Mouse (Mus musculus): ENCODE measurements at regions not wholly inside any gene's neighbourhood (a gene's known extent, or its start where the extent isn't known, plus 50 kb on each side); places are given as distances from the start of the nearest gene placed in this dataset.

- H3K4me3 ChIP-seq (ENCODE audit: insufficient read depth, poor library complexity, severe bottlenecking) = no peak overlapping the region
- no peaks in the 10 kb centered on the region for H3K79me3 ChIP-seq (ENCODE audit: low read depth)
- H3ac ChIP-seq (ENCODE audit: control insufficient read depth, insufficient read length, low read depth) = no peak overlapping the region
- no peaks in the 10 kb centered on the region for H3K79me2 ChIP-seq (ENCODE audit: control insufficient read depth, insufficient read depth)
- TF ChIP-seq MAX (IDR thresholded peaks at IDR 0.05) = no peak
- TF ChIP-seq CEBPB (IDR thresholded peaks at IDR 0.05; ENCODE audit: low read depth) = no peak
- TF ChIP-seq USF1 (IDR thresholded peaks at IDR 0.05; ENCODE audit: low read depth) = no peak
- no peak for TF ChIP-seq CTCF (IDR thresholded peaks at IDR 0.05; ENCODE audit: control insufficient read depth, insufficient read depth, insufficient read length)
- TF ChIP-seq FOSL1 (IDR thresholded peaks at IDR 0.05; ENCODE audit: insufficient read depth, low read length, poor library complexity, severe bottlenecking) = no peak
- no peak for TF ChIP-seq MYOD1 (IDR thresholded peaks at IDR 0.05; ENCODE audit: control insufficient read depth, insufficient read length, low read depth)
- TF ChIP-seq MYOG (IDR thresholded peaks at IDR 0.05; ENCODE audit: control insufficient read depth, extremely low read depth, insufficient read length) = no peak
- no peaks in the 10 kb centered on the region for H3K27me3 ChIP-seq (ENCODE audit: control insufficient read depth, insufficient read depth, insufficient read length)
- no peaks in the 10 kb centered on the region for H3K36me3 ChIP-seq (ENCODE audit: control insufficient read depth, insufficient read depth)
Measured at GRCm38 (mm10) chr14:106313558-106313957, 207.6 kb downstream of the Trim52 start.

- no peaks in the 10 kb centered on the region for H3K79me3 ChIP-seq (ENCODE audit: low read depth)
- no peak overlapping the region for H3K4me3 ChIP-seq (ENCODE audit: insufficient read depth, poor library complexity, severe bottlenecking)
- no peaks in the 10 kb centered on the region for H3K79me2 ChIP-seq (ENCODE audit: control insufficient read depth, insufficient read depth)
- H3K36me3 ChIP-seq (ENCODE audit: control insufficient read depth, insufficient read depth) = no peaks in the 10 kb centered on the region
- H3K27me3 ChIP-seq (ENCODE audit: control insufficient read depth, insufficient read depth, insufficient read length) = no peaks in the 10 kb centered on the region
- TF ChIP-seq CEBPB (IDR thresholded peaks at IDR 0.05; ENCODE audit: low read depth) (no peak), MYOD1 (IDR thresholded peaks at IDR 0.05; ENCODE audit: control insufficient read depth, insufficient read length, low read depth) (no peak), MYOG (IDR thresholded peaks at IDR 0.05; ENCODE audit: control insufficient read depth, extremely low read depth, insufficient read length) (no peak), CTCF (IDR thresholded peaks at IDR 0.05; ENCODE audit: control insufficient read depth, insufficient read depth, insufficient read length) (no peak), MAX (IDR thresholded peaks at IDR 0.05) (no peak), USF1 (IDR thresholded peaks at IDR 0.05; ENCODE audit: low read depth) (no peak), FOSL1 (IDR thresholded peaks at IDR 0.05; ENCODE audit: insufficient read depth, low read length, poor library complexity, severe bottlenecking) (no peak)
- H3ac ChIP-seq (ENCODE audit: control insufficient read depth, insufficient read length, low read depth) = no peak overlapping the region
Measured at GRCm38 (mm10) chr14:106314079-106314551, 208.1 kb downstream of the Trim52 start.

GRCm38 (mm10) chr14:106318767-106319166, 212.8 kb downstream of the Trim52 start:
- no peaks in the 10 kb centered on the region for H3K79me3 ChIP-seq (ENCODE audit: low read depth)
- no peaks in the 10 kb centered on the region for H3K27me3 ChIP-seq (ENCODE audit: control insufficient read depth, insufficient read depth, insufficient read length)
- H3K4me3 ChIP-seq (ENCODE audit: insufficient read depth, poor library complexity, severe bottlenecking) = no peak overlapping the region
- H3ac ChIP-seq (ENCODE audit: control insufficient read depth, insufficient read length, low read depth) = no peak overlapping the region
- H3K36me3 ChIP-seq (ENCODE audit: control insufficient read depth, insufficient read depth) = no peaks in the 10 kb centered on the region
- TF ChIP-seq USF1 (IDR thresholded peaks at IDR 0.05; ENCODE audit: low read depth) (no peak), MYOG (IDR thresholded peaks at IDR 0.05; ENCODE audit: control insufficient read depth, extremely low read depth, insufficient read length) (no peak), MYOD1 (IDR thresholded peaks at IDR 0.05; ENCODE audit: control insufficient read depth, insufficient read length, low read depth) (no peak), CTCF (IDR thresholded peaks at IDR 0.05; ENCODE audit: control insufficient read depth, insufficient read depth, insufficient read length) (no peak), FOSL1 (IDR thresholded peaks at IDR 0.05; ENCODE audit: insufficient read depth, low read length, poor library complexity, severe bottlenecking) (no peak), CEBPB (IDR thresholded peaks at IDR 0.05; ENCODE audit: low read depth) (no peak), MAX (IDR thresholded peaks at IDR 0.05) (no peak)
- H3K79me2 ChIP-seq (ENCODE audit: control insufficient read depth, insufficient read depth) = no peaks in the 10 kb centered on the region

GRCm38 (mm10) chr14:106327653-106328283, 221.8 kb downstream of the Trim52 start:
- Histone ChIP-seq H3K79me3 (ENCODE audit: low read depth) (no peaks in the 10 kb centered on the region), H3K79me2 (ENCODE audit: control insufficient read depth, insufficient read depth) (no peaks in the 10 kb centered on the region), H3ac (ENCODE audit: control insufficient read depth, insufficient read length, low read depth) (no peak overlapping the region), H3K36me3 (ENCODE audit: control insufficient read depth, insufficient read depth) (no peaks in the 10 kb centered on the region), H3K4me3 (ENCODE audit: insufficient read depth, poor library complexity, severe bottlenecking) (no peak overlapping the region), H3K27me3 (ENCODE audit: control insufficient read depth, insufficient read depth, insufficient read length) (no peaks in the 10 kb centered on the region)
- TF ChIP-seq FOSL1 (IDR thresholded peaks at IDR 0.05; ENCODE audit: insufficient read depth, low read length, poor library complexity, severe bottlenecking) (no peak), MYOG (IDR thresholded peaks at IDR 0.05; ENCODE audit: control insufficient read depth, extremely low read depth, insufficient read length) (no peak), USF1 (IDR thresholded peaks at IDR 0.05; ENCODE audit: low read depth) (no peak), MAX (IDR thresholded peaks at IDR 0.05) (no peak), CEBPB (IDR thresholded peaks at IDR 0.05; ENCODE audit: low read depth) (no peak), CTCF (IDR thresholded peaks at IDR 0.05; ENCODE audit: control insufficient read depth, insufficient read depth, insufficient read length) (no peak), MYOD1 (IDR thresholded peaks at IDR 0.05; ENCODE audit: control insufficient read depth, insufficient read length, low read depth) (no peak)

- Histone ChIP-seq H3ac (ENCODE audit: control insufficient read depth, insufficient read length, low read depth) (no peak overlapping the region), H3K4me3 (ENCODE audit: insufficient read depth, poor library complexity, severe bottlenecking) (no peak overlapping the region), H3K36me3 (ENCODE audit: control insufficient read depth, insufficient read depth) (no peaks in the 10 kb centered on the region), H3K79me3 (ENCODE audit: low read depth) (no peaks in the 10 kb centered on the region), H3K27me3 (ENCODE audit: control insufficient read depth, insufficient read depth, insufficient read length) (no peaks in the 10 kb centered on the region), H3K79me2 (ENCODE audit: control insufficient read depth, insufficient read depth) (no peaks in the 10 kb centered on the region)
- no peak for TF ChIP-seq CEBPB (IDR thresholded peaks at IDR 0.05; ENCODE audit: low read depth)
- no peak for TF ChIP-seq CTCF (IDR thresholded peaks at IDR 0.05; ENCODE audit: control insufficient read depth, insufficient read depth, insufficient read length)
Measured at GRCm38 (mm10) chr14:106364767-106365623, 259.0 kb downstream of the Trim52 start.
